Comparison of ENCODE assay signal across 28 mouse cellular contexts in the genomic region with DNA sequence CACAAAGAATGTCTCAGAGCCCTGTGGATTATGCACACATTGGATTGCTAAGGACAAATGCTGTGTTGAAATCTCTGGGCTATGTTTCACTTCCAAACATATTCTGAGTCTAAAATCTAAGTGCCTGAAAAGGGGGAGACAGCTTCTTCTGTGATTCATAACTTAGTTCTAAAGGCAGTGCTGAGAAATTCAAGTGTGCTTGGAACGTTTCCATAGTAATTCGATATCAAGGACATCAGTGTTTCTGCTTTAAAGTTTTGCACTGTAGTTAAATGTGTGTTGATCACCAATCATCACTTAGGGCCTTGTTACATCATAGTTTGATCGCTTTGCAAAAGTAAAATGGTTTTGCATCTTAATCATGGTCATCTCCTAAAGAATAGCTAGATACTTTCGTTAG. TPM values are rescaled to one million over a fixed set of nuclear protein-coding genes. Genes with fewer than 3 reads are reported as not detected.
A peak's percentile ranks its signal among the peaks of the same experiment; 100 is the strongest.
DNase-seq lines count a peak whose midpoint lies in the region; ATAC-seq and TF ChIP-seq lines count a peak whose summit lies in the region.
"Had no signal": no experiment of that assay in that cellular context is flagged by ENCODE, and none has a peak within 500 bp of the region (broad histone marks: within the 10 kb centered on the region; RNA-seq: fewer than 3 reads in every experiment).

No protein-coding gene starts in this region.

- TF ChIP-seq CTCF in kidney, postnatal 0 days (IDR thresholded peaks at IDR 0.05; ENCODE audit: low read depth) = no peak

- no peaks in the 10 kb centered on the region for H3K4me1 ChIP-seq in kidney, postnatal 0 days (replicated peaks; ENCODE audit: insufficient read depth, low read length)
- no peaks in the 10 kb centered on the region; the same call in 1 of the 2 replicates for H3K4me1 ChIP-seq in lung, embryonic 16.5 days (replicated peaks; ENCODE audit: control insufficient read depth, insufficient read depth, low read length)
- peaks cover 11% of the 10 kb centered on the region for H3K4me1 ChIP-seq in limb, embryonic 14.5 days (ENCODE audit: control insufficient read depth, insufficient read depth, low read length)
- H3K4me1 ChIP-seq: embryonic facial prominence, embryonic 15.5 days; hindbrain, embryonic 15.5 days; neural tube, embryonic 13.5 days had no signal

- H3K27me3 ChIP-seq in kidney, postnatal 0 days (ENCODE audit: insufficient read depth, low read length) = no peaks in the 10 kb centered on the region
- H3K27me3 ChIP-seq in lung, embryonic 16.5 days (ENCODE audit: control insufficient read depth, insufficient read depth, low read depth, low read length) = no peaks in the 10 kb centered on the region
- H3K27me3 ChIP-seq in limb, embryonic 14.5 days (ENCODE audit: control insufficient read depth, insufficient read depth, low read length) = no peaks in the 10 kb centered on the region
- H3K27me3 ChIP-seq: embryonic facial prominence, embryonic 15.5 days; hindbrain, embryonic 15.5 days; neural tube, embryonic 13.5 days had no signal

- H3K4me3 ChIP-seq in kidney, postnatal 0 days (replicated peaks; ENCODE audit: low read depth, low read length) = no peak overlapping the region
- no peak overlapping the region for H3K4me3 ChIP-seq in lung, embryonic 16.5 days (ENCODE audit: low read length)
- no peak overlapping the region for H3K4me3 ChIP-seq in limb, embryonic 14.5 days (replicated peaks; ENCODE audit: low read length)
- H3K4me3 ChIP-seq: embryonic facial prominence, embryonic 15.5 days; hindbrain, embryonic 10.5 days; hindbrain, embryonic 15.5 days; layer of hippocampus, adult 2 months; left cerebral cortex, adult 2 months; neural tube, embryonic 13.5 days had no signal

- no peak for TF ChIP-seq POLR2A in limb, embryonic 14.5 days (IDR thresholded peaks at IDR 0.05; ENCODE audit: borderline replicate concordance, extremely low read depth, insufficient read depth, insufficient read length)

- H3K27ac ChIP-seq in kidney, postnatal 0 days = no peak overlapping the region
- peak overlapping the region; percentile 56 for H3K27ac ChIP-seq in lung, embryonic 16.5 days (ENCODE audit: low read length)
- H3K27ac ChIP-seq in limb, embryonic 14.5 days (replicated peaks; ENCODE audit: low read depth, low read length) = no peak overlapping the region
- H3K27ac ChIP-seq: embryonic facial prominence, embryonic 15.5 days; hindbrain, embryonic 10.5 days; hindbrain, embryonic 15.5 days; layer of hippocampus, adult 2 months; left cerebral cortex, adult 2 months; neural tube, embryonic 13.5 days had no signal

- H3K4me2 ChIP-seq in kidney, postnatal 0 days (ENCODE audit: low read length) = no peak overlapping the region
- no peak overlapping the region for H3K4me2 ChIP-seq in lung, embryonic 16.5 days (ENCODE audit: low read depth, low read length)
- H3K4me2 ChIP-seq in limb, embryonic 14.5 days (replicated peaks; ENCODE audit: low read depth, low read length, severe bottlenecking) = no peak overlapping the region
- H3K4me2 ChIP-seq: embryonic facial prominence, embryonic 15.5 days; hindbrain, embryonic 15.5 days; liver, embryonic 11.5 days; neural tube, embryonic 13.5 days had no signal

- ATAC-seq in kidney, postnatal 0 days (replicated peaks; ENCODE audit: low FRiP score, low read depth) = no peak
- peak; percentile 17; the same call in 1 of the 2 replicates for ATAC-seq in lung, embryonic 16.5 days (ENCODE audit: low read depth)
- no peak for ATAC-seq in limb, embryonic 14.5 days (ENCODE audit: low FRiP score, low read depth)
- ATAC-seq: forebrain, embryonic 14.5 days; inflammation-experienced regulatory T-cells, adult 6 months had no signal

- no peaks in the 10 kb centered on the region for H3K36me3 ChIP-seq in kidney, postnatal 0 days (ENCODE audit: insufficient read depth, low read length)
- no peaks in the 10 kb centered on the region for H3K36me3 ChIP-seq in lung, embryonic 16.5 days (ENCODE audit: control insufficient read depth, insufficient read depth, low read length)
- H3K36me3 ChIP-seq in limb, embryonic 14.5 days (ENCODE audit: control insufficient read depth, insufficient read depth, low read length) = no peaks in the 10 kb centered on the region
- H3K36me3 ChIP-seq: embryonic facial prominence, embryonic 15.5 days; hindbrain, embryonic 10.5 days; hindbrain, embryonic 15.5 days; neural tube, embryonic 13.5 days had no signal

- DNase-seq in kidney, postnatal 0 days (ENCODE audit: low spot score) = peak; percentile 33
- no peak for DNase-seq in kidney, postnatal 10 days
- no peak for DNase-seq in lung, postnatal 36 days
- peak; percentile 72 for DNase-seq in NIH3T3 (ENCODE audit: low read depth)
- peak; percentile 32 for DNase-seq in limb, embryonic 14.5 days (ENCODE audit: low spot score)
- no peak for DNase-seq in left cerebral cortex, postnatal 4 days
- DNase-seq: adrenal gland, postnatal 25 days; cerebellum, adult 11-12 months; cerebellum, adult 9-11 months; gastrocnemius, postnatal 14 days; heart, postnatal 14 days; kidney, adult 11 months; kidney, postnatal 36 days had no signal

- intact Hi-C loops in left cerebral cortex, postnatal 4 days (cut with DNase I) = no loop called here

- no peaks in the 10 kb centered on the region for H3K9me3 ChIP-seq in kidney, postnatal 0 days (replicated peaks; ENCODE audit: low read length)
- no peaks in the 10 kb centered on the region for H3K9me3 ChIP-seq in lung, embryonic 16.5 days (ENCODE audit: control insufficient read depth, low read length)
- H3K9me3 ChIP-seq in limb, embryonic 14.5 days (ENCODE audit: control insufficient read depth, low read length) = no peaks in the 10 kb centered on the region
- H3K9me3 ChIP-seq: embryonic facial prominence, embryonic 15.5 days; hindbrain, embryonic 10.5 days; hindbrain, embryonic 15.5 days; neural tube, embryonic 13.5 days had no signal

- 52% methylated on average over 4 of the region's 4 CpGs for WGBS in kidney, postnatal 0 days
- WGBS in lung, embryonic 16.5 days = 40% methylated on average over 4 of the region's 4 CpGs
- WGBS in limb, embryonic 14.5 days = 59% methylated on average over 4 of the region's 4 CpGs

- no peak overlapping the region for H3K9ac ChIP-seq in kidney, postnatal 0 days (ENCODE audit: low read depth, low read length)
- no peak overlapping the region for H3K9ac ChIP-seq in lung, embryonic 16.5 days (ENCODE audit: low read length)
- no peak overlapping the region for H3K9ac ChIP-seq in limb, embryonic 14.5 days (ENCODE audit: low read depth, low read length, severe bottlenecking)
- H3K9ac ChIP-seq: embryonic facial prominence, embryonic 15.5 days; hindbrain, embryonic 15.5 days; neural tube, embryonic 13.5 days had no signal

RNA-seq across cellular contexts. Expression of a gene that starts 37.0 kb away (rescaled TPM):
- polyA plus RNA-seq in kidney, postnatal 0 days (2015; fragmentation: Nextera tagmentation; extraction: Ambion mirVana) = 0.57 and 1.7 TPM in 2 replicates
- polyA plus RNA-seq in lung, embryonic 16.5 days (2015; fragmentation: Nextera tagmentation; extraction: Ambion mirVana) = 7.5 and 8.2 TPM in 2 replicates
- 0.06 TPM in 1 of 2 replicates, not detected in the other for polyA plus RNA-seq in limb, embryonic 14.5 days (2012; rRNA removed)
- polyA plus RNA-seq in limb, embryonic 14.5 days (2014; fragmentation: Nextera tagmentation; extraction: Ambion mirVana) = 0.12 TPM in 1 of 2 replicates, not detected in the other
- not detected for total RNA-seq in left cerebral cortex, postnatal 4 days (2021)
- total RNA-seq: adrenal gland, adult 18-20 months; adrenal gland, postnatal 25 days; common myeloid progenitor, adult 5-6 weeks; gastrocnemius, postnatal 14 days; granulocyte monocyte progenitor cell, adult 5-6 weeks; layer of hippocampus, adult 2 months; layer of hippocampus, postnatal 14 days; left cerebral cortex, adult 2 months; MEL had no signal
- polyA plus RNA-seq: inflammation-experienced regulatory T-cells, adult 6 months had no signal

RNA-seq across cellular contexts. Expression of a gene that starts 54.2 kb away (rescaled TPM):
- polyA plus RNA-seq in kidney, postnatal 0 days (2015; fragmentation: Nextera tagmentation; extraction: Ambion mirVana) = 0.09 and 0.18 TPM in 2 replicates
- polyA plus RNA-seq in lung, embryonic 16.5 days (2015; fragmentation: Nextera tagmentation; extraction: Ambion mirVana) = 3.0 and 5.1 TPM in 2 replicates
- 0.09 and 0.18 TPM in 2 replicates for polyA plus RNA-seq in limb, embryonic 14.5 days (2012; rRNA removed)
- 0.10 and 0.47 TPM in 2 replicates for polyA plus RNA-seq in limb, embryonic 14.5 days (2014; fragmentation: Nextera tagmentation; extraction: Ambion mirVana)
- total RNA-seq in left cerebral cortex, postnatal 4 days (2021) = 1 to 10 TPM; 1.1 to 1.4 TPM
- total RNA-seq: adrenal gland, adult 18-20 months; adrenal gland, postnatal 25 days; common myeloid progenitor, adult 5-6 weeks; gastrocnemius, postnatal 14 days; granulocyte monocyte progenitor cell, adult 5-6 weeks; heart, postnatal 14 days; MEL had no signal
- polyA plus RNA-seq: inflammation-experienced regulatory T-cells, adult 6 months had no signal

Comparison
In these comparisons a context has a peak if more than half of its experiments do, and no peak if none do; other contexts are left out.
1. DNase-seq: peak in kidney, postnatal 0 days (single experiment), NIH3T3 (single experiment) and limb, embryonic 14.5 days (single experiment); none in kidney, postnatal 10 days (single experiment), lung, postnatal 36 days (single experiment) and left cerebral cortex, postnatal 4 days (single experiment).